ENCODE assay signal across 34 mouse cellular contexts in the genomic region with DNA sequence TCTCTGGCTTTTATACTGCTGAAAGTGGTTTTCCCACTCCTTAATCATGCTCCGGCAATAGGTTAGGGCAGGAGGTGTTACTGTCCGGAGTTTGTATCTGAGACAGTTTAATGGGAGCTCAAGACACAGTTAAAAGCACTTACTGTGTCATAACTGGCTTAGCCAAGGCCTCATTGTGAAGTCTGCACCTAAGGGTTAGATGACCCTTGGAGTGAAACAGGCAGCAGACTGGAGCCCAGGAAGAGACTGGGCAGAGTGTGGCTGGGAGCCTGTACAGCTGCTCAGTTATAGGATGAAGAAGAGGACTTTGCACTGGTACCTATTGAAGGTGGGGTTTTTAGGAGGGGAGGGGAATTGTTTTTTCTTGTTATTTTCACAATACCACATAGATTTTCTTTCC. TPM values are rescaled to one million over a fixed set of nuclear protein-coding genes. Genes with fewer than 3 reads are reported as not detected.
"Had no signal": no experiment of that assay in that cellular context is flagged by ENCODE, and none has a peak within 500 bp of the region (broad histone marks: within the 10 kb centered on the region; RNA-seq: fewer than 3 reads in every experiment).

TSS of gene 4933402N03Rik (minus strand) at position 101 of the 400 bp plus-strand sequence.

- H3K9ac ChIP-seq: embryonic facial prominence, embryonic 12.5 days; embryonic facial prominence, embryonic 13.5 days; embryonic facial prominence, embryonic 15.5 days; forebrain, embryonic 12.5 days; forebrain, embryonic 13.5 days; forebrain, embryonic 15.5 days; forebrain, postnatal 0 days had no signal

- H3K4me2 ChIP-seq: embryonic facial prominence, embryonic 12.5 days; embryonic facial prominence, embryonic 13.5 days; embryonic facial prominence, embryonic 15.5 days; forebrain, embryonic 12.5 days; forebrain, embryonic 13.5 days; forebrain, embryonic 15.5 days had no signal

- H3K4me1 ChIP-seq: embryonic facial prominence, embryonic 10.5 days; embryonic facial prominence, embryonic 12.5 days; embryonic facial prominence, embryonic 13.5 days; embryonic facial prominence, embryonic 15.5 days; forebrain, embryonic 10.5 days; forebrain, embryonic 12.5 days; forebrain, embryonic 13.5 days; forebrain, embryonic 15.5 days had no signal

- H3K27ac ChIP-seq: embryonic facial prominence, embryonic 10.5 days; embryonic facial prominence, embryonic 12.5 days; embryonic facial prominence, embryonic 13.5 days; embryonic facial prominence, embryonic 15.5 days; forebrain, embryonic 10.5 days; forebrain, embryonic 12.5 days; forebrain, embryonic 13.5 days; forebrain, embryonic 15.5 days; gastrocnemius, adult 2 months; heart, adult 2 months had no signal

- ATAC-seq: forebrain, embryonic 13.5 days; forebrain, embryonic 14.5 days; forebrain, embryonic 15.5 days; forebrain, embryonic 16.5 days; forebrain, postnatal 0 days had no signal

- DNase-seq: cerebellum, adult 2 months; cerebellum, adult 8-10 months; cerebellum, adult 9-10 months; cerebellum, adult 9-11 months; cerebellum, postnatal 10 days; cerebellum, postnatal 14 days; cerebellum, postnatal 25 days; cerebellum, postnatal 36 days; embryo, embryonic 11 days; forebrain, postnatal 0 days; gastrocnemius, adult 2 months; gastrocnemius, postnatal 10 days; gastrocnemius, postnatal 14 days; gastrocnemius, postnatal 25 days; gastrocnemius, postnatal 36 days; heart, adult 11 months; heart, adult 18-20 months; heart, adult 2 months had no signal

- H3K27me3 ChIP-seq: embryonic facial prominence, embryonic 12.5 days; embryonic facial prominence, embryonic 13.5 days; embryonic facial prominence, embryonic 15.5 days; forebrain, embryonic 12.5 days; forebrain, embryonic 13.5 days; forebrain, embryonic 15.5 days had no signal

- H3K9me3 ChIP-seq: embryonic facial prominence, embryonic 10.5 days; embryonic facial prominence, embryonic 12.5 days; embryonic facial prominence, embryonic 13.5 days; embryonic facial prominence, embryonic 15.5 days; forebrain, embryonic 10.5 days; forebrain, embryonic 12.5 days; forebrain, embryonic 13.5 days; forebrain, embryonic 15.5 days had no signal

- H3K4me3 ChIP-seq: embryonic facial prominence, embryonic 10.5 days; embryonic facial prominence, embryonic 12.5 days; embryonic facial prominence, embryonic 13.5 days; embryonic facial prominence, embryonic 15.5 days; erythroblast, embryonic 14.5 days; forebrain, embryonic 10.5 days; forebrain, embryonic 12.5 days; forebrain, embryonic 13.5 days; forebrain, embryonic 15.5 days; gastrocnemius, adult 2 months; heart, adult 2 months had no signal

- H3K36me3 ChIP-seq: embryonic facial prominence, embryonic 10.5 days; embryonic facial prominence, embryonic 12.5 days; embryonic facial prominence, embryonic 13.5 days; embryonic facial prominence, embryonic 15.5 days; forebrain, embryonic 10.5 days; forebrain, embryonic 12.5 days; forebrain, embryonic 15.5 days had no signal

RNA-seq across cellular contexts. Expression of gene 4933402N03Rik, which starts in this region (rescaled TPM):
- polyA plus RNA-seq: cerebellum, adult 2 months; cortical plate, adult 2 months; embryonic facial prominence, embryonic 10.5 days; embryonic facial prominence, embryonic 11.5 days; embryonic facial prominence, embryonic 12.5 days; embryonic facial prominence, embryonic 13.5 days; embryonic facial prominence, embryonic 14.5 days; embryonic facial prominence, embryonic 15.5 days; erythroblast, embryonic 14.5 days; forebrain, embryonic 10.5 days; forebrain, embryonic 11.5 days; forebrain, embryonic 12.5 days; forebrain, embryonic 13.5 days; forebrain, embryonic 14.5 days; forebrain, embryonic 15.5 days; forebrain, embryonic 16.5 days; forebrain, postnatal 0 days; frontal cortex, adult 2 months; heart, adult 2 months had no signal
